Mouse (Mus musculus) left cerebral cortex, postnatal 10 days (tissue): ENCODE results near the gene Dupd1. TPM values are rescaled to one million over a fixed set of nuclear protein-coding genes. Genes with fewer than 3 reads are reported as not detected.
"Not testable (repeated sequence)": the region's sequence is repeated elsewhere in the genome, so short reads cannot be mapped to it uniquely, and the experiment has no call there.

Source experiments
- DNase-seq, 2 experiments: peaks; one replicate each; pipeline ENCODE4 v3.0.0; 2021 to 2022; ENCODE audit warnings: low spot score in 2 of 2, mixed read lengths in 1 of 2; ENCODE audit errors: extremely low spot score in 1 of 2
- intact Hi-C: fragments of 180-260 bp; cut with DNase I; formaldehyde crosslinking; loops from one replicate; pipeline ENCODE4 v1.15.1; 2025
- total RNA-seq, 2 experiments: library from RNA; stranded (reverse); gene quantifications; 2 replicates each; pipeline ENCODE4 v1.2.3; 2021

Dupd1 gene
- total RNA-seq, 2 experiments from 2014 or later = not detected

- DNase-seq = no peak
- intact Hi-C loops = no loop called here
Measured at GRCm38 (mm10) chr14:21685411-21686146, 28.8 kb downstream of the Dupd1 start.

GRCm38 (mm10) chr14:21683834-21684233 is 30.5 kb downstream of the Dupd1 start:
- no peak for DNase-seq
- intact Hi-C loops = no loop called here

- peak in 1 of 2 experiments; percentile 67 for DNase-seq
- intact Hi-C loops = no loop called here
Measured at GRCm38 (mm10) chr14:21682681-21683129, 31.7 kb downstream of the Dupd1 start.

GRCm38 (mm10) chr14:21679631-21680201 is 34.7 kb downstream of the Dupd1 start:
- peak in 1 of 2 experiments; percentile 54 for DNase-seq
- intact Hi-C loops = loop anchor here (5.0 kb wide), 1 partner anchor 63 kb away; no protein-coding TSS in a partner anchor

GRCm38 (mm10) chr14:21678509-21679285 is 35.7 kb downstream of the Dupd1 start:
- intact Hi-C loops = loop anchor here (5.0 kb wide), 1 partner anchor 64 kb away; no protein-coding TSS in a partner anchor

GRCm38 (mm10) chr14:21676223-21676622 is 38.2 kb downstream of the Dupd1 start:
- no peak for DNase-seq
- intact Hi-C loops = loop anchor here (5.0 kb wide), 1 partner anchor 66 kb away; no protein-coding TSS in a partner anchor

More at GRCm38 (mm10) chr14:21678509-21679285, 35.7 kb downstream of the Dupd1 start:
- peak in 1 of 2 experiments; percentile 65 for DNase-seq

- no peak for DNase-seq
- intact Hi-C loops = no loop called here
Measured at GRCm38 (mm10) chr14:21674471-21674870, 39.9 kb downstream of the Dupd1 start.

GRCm38 (mm10) chr14:21673100-21673499 is 41.3 kb downstream of the Dupd1 start:
- no peak for DNase-seq
- intact Hi-C loops = no loop called here

- intact Hi-C loops, DNase-seq: not testable (repeated sequence)
Measured at GRCm38 (mm10) chr14:21670422-21671006, 43.9 kb downstream of the Dupd1 start.

- intact Hi-C loops = no loop called here
- no peak for DNase-seq
Measured at GRCm38 (mm10) chr14:21669633-21670421, 44.5 kb downstream of the Dupd1 start.

- peak in 1 of 2 experiments; percentile 57 for DNase-seq
- intact Hi-C loops = no loop called here
Measured at GRCm38 (mm10) chr14:21669218-21669617, 45.2 kb downstream of the Dupd1 start.

- DNase-seq = no peak
- intact Hi-C loops = loop anchor here (5.0 kb wide), 1 partner anchor 525 kb away; no protein-coding TSS in a partner anchor
Measured at GRCm38 (mm10) chr14:21662465-21663142, 51.8 kb downstream of the Dupd1 start.

GRCm38 (mm10) chr14:21659652-21660051 is 54.7 kb downstream of the Dupd1 start:
- intact Hi-C loops = loop anchor here (5.0 kb wide), 2 partner anchors 157 to 522 kb away; no protein-coding TSS in a partner anchor
- DNase-seq = peak in 1 of 2 experiments; percentile 76

- intact Hi-C loops = loop anchor here (5.0 kb wide), 1 partner anchor 157 kb away; no protein-coding TSS in a partner anchor
- DNase-seq = no peak
Measured at GRCm38 (mm10) chr14:21659155-21659554, 55.2 kb downstream of the Dupd1 start.

- DNase-seq = no peak
- intact Hi-C loops = no loop called here
Measured at GRCm38 (mm10) chr14:21653813-21654212, 60.6 kb downstream of the Dupd1 start.

- DNase-seq = no peak
- intact Hi-C loops = no loop called here
Measured at GRCm38 (mm10) chr14:21640806-21641435, 73.5 kb downstream of the Dupd1 start.

GRCm38 (mm10) chr14:21636548-21636947 is 77.8 kb downstream of the Dupd1 start:
- DNase-seq = no peak
- intact Hi-C loops = no loop called here
